Comparison of ENCODE assay signal across 10 mouse cellular contexts in the genomic region with DNA sequence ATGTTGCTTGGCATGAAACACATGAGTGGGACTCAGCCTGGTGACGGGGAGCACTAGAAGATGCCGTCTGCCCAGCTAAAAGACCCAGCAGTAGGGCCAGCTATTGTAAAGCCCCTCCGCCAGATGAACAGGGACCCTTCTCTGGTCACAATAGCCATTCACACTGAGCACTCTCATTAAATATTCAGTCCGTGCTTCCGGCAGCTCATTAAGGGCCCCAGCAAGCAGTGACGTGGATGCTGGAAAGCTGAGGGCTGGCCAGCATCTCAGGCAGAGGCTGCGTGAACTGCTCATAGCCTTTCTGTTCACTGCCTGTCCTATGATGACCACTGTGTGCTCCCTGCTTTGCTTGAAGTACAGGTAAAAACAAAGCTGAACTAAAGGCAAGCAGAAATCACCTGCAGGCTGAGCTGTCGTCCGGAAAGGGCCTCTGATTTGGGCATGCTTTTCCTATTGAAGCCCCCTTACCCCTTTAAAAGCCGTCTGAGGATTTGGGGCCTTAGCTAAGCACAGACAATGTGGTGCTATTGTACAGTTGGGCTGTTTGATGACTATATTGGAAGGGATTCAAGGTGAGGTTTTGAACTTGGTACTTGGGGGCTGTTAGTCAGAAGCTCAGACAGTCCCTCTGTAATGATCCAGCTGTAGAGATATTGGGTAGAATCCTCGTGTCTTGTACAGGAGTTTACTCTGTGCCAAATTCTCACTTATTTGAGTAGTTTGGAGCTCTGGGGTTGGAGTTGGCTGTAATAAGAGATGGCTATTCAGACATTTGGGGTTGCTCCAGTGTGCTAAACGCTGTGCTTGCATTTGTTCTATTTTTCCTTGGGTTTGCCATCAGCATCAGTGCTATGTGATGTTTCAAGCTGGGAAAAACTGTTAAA.
DNase-seq lines count a peak whose midpoint lies in the region; ATAC-seq lines count a peak whose summit lies in the region.
"Had no signal": no experiment of that assay in that cellular context is flagged by ENCODE, and none has a peak within 500 bp of the region (broad histone marks: within the 10 kb centered on the region; RNA-seq: fewer than 3 reads in every experiment).

No protein-coding gene starts in this region.

- WGBS in lung, embryonic 16.5 days: 63% methylated on average over 12 of the region's 12 CpGs
- WGBS in forebrain, embryonic 12.5 days: 8% methylated on average over 12 of the region's 12 CpGs
- 50% methylated on average over 12 of the region's 12 CpGs for WGBS in limb, embryonic 11.5 days

- no peak overlapping the region for H3K4me3 ChIP-seq in lung, embryonic 16.5 days (ENCODE audit: low read length)
- peak overlapping the region; percentile 21; the same call in 1 of the 2 replicates for H3K4me3 ChIP-seq in forebrain, embryonic 12.5 days (replicated peaks)
- no peak overlapping the region for H3K4me3 ChIP-seq in limb, embryonic 11.5 days (ENCODE audit: low read depth, low read length)
- H3K4me3 ChIP-seq: left cerebral cortex, adult 2 months had no signal

- no peak for DNase-seq in lung, postnatal 14 days
- peak; percentile 45 for DNase-seq in limb, embryonic 11.5 days (ENCODE audit: low spot score)
- peak; percentile 94 for DNase-seq in retina, postnatal 1 day
- no peak for DNase-seq in adrenal gland, adult 18-20 months (ENCODE audit: low spot score in 2 of 2)
- DNase-seq in right cerebral cortex, postnatal 36 days (ENCODE audit: low spot score in 2 of 2): no peak
- DNase-seq in lung, postnatal 10 days: no peak
- DNase-seq: right cerebral cortex, postnatal 4 days had no signal

- H3K9me3 ChIP-seq in lung, embryonic 16.5 days (ENCODE audit: control insufficient read depth, low read length): no peaks in the 10 kb centered on the region
- no peaks in the 10 kb centered on the region for H3K9me3 ChIP-seq in forebrain, embryonic 12.5 days
- H3K9me3 ChIP-seq in limb, embryonic 11.5 days (ENCODE audit: control insufficient read depth, low read length): no peaks in the 10 kb centered on the region

- peaks cover 18% of the 10 kb centered on the region for H3K4me1 ChIP-seq in lung, embryonic 16.5 days (replicated peaks; ENCODE audit: control insufficient read depth, insufficient read depth, low read length)
- H3K4me1 ChIP-seq in forebrain, embryonic 12.5 days: peaks cover 57% of the 10 kb centered on the region
- peaks cover 8% of the 10 kb centered on the region for H3K4me1 ChIP-seq in limb, embryonic 11.5 days (ENCODE audit: control insufficient read depth, insufficient read depth, low read length)

- no peaks in the 10 kb centered on the region for H3K36me3 ChIP-seq in lung, embryonic 16.5 days (ENCODE audit: control insufficient read depth, insufficient read depth, low read length)
- H3K36me3 ChIP-seq in forebrain, embryonic 12.5 days (replicated peaks): no peaks in the 10 kb centered on the region
- no peaks in the 10 kb centered on the region for H3K36me3 ChIP-seq in limb, embryonic 11.5 days (ENCODE audit: control insufficient read depth, insufficient read depth, low read length)

- H3K27me3 ChIP-seq in lung, embryonic 16.5 days (ENCODE audit: control insufficient read depth, insufficient read depth, low read depth, low read length): no peaks in the 10 kb centered on the region
- H3K27me3 ChIP-seq in forebrain, embryonic 12.5 days: peaks cover 4% of the 10 kb centered on the region; the same call in 1 of the 2 replicates
- no peaks in the 10 kb centered on the region for H3K27me3 ChIP-seq in limb, embryonic 11.5 days (ENCODE audit: control insufficient read depth, insufficient read depth, low read length)

- ATAC-seq in lung, embryonic 16.5 days (ENCODE audit: low read depth): 0 out of 2 replicates have a peak, but pooled peaks have one; percentile 4
- ATAC-seq in forebrain, embryonic 12.5 days (ENCODE audit: low FRiP score): peak; percentile 93
- no peak for ATAC-seq in limb, embryonic 11.5 days (ENCODE audit: insufficient number of reproducible peaks, low FRiP score, low TSS enrichment, low read depth)

- no peak overlapping the region for H3K9ac ChIP-seq in lung, embryonic 16.5 days (ENCODE audit: low read length)
- no peak overlapping the region; the same call in 1 of the 2 replicates for H3K9ac ChIP-seq in forebrain, embryonic 12.5 days
- H3K9ac ChIP-seq in limb, embryonic 11.5 days (ENCODE audit: low read length): no peak overlapping the region

- H3K27ac ChIP-seq in lung, embryonic 16.5 days (ENCODE audit: low read length): no peak overlapping the region
- peak overlapping the region; percentile 91 for H3K27ac ChIP-seq in forebrain, embryonic 12.5 days
- H3K27ac ChIP-seq in limb, embryonic 11.5 days (replicated peaks; ENCODE audit: low read depth, low read length): no peak overlapping the region
- H3K27ac ChIP-seq: left cerebral cortex, adult 2 months had no signal

- H3K4me2 ChIP-seq in lung, embryonic 16.5 days (ENCODE audit: low read depth, low read length): no peak overlapping the region
- peak overlapping the region; percentile 51 for H3K4me2 ChIP-seq in forebrain, embryonic 12.5 days
- 0 out of 2 replicates have a peak overlapping the region, but pooled peaks have one; percentile 0 for H3K4me2 ChIP-seq in limb, embryonic 11.5 days (ENCODE audit: low read depth, severe bottlenecking)

Comparison
In these comparisons a context has a peak if more than half of its experiments do, and no peak if none do; other contexts are left out.
1. DNase-seq: peak in limb, embryonic 11.5 days (single experiment) and retina, postnatal 1 day (single experiment); none in lung, postnatal 14 days (single experiment), adrenal gland, adult 18-20 months (0 of 2), right cerebral cortex, postnatal 36 days (0 of 2) and lung, postnatal 10 days (single experiment).